Mouse (Mus musculus) hindbrain, embryonic 14.5 days (tissue): ENCODE measurements at regions not wholly inside any gene's neighbourhood (a gene's known extent, or its start where the extent isn't known, plus 50 kb on each side); places are given as distances from the start of the nearest gene placed in this dataset.

ENCODE experiments used
- ATAC-seq: fragments of 200-750 bp; cut with Nextera tagmentation; 2 replicates; pipeline ENCODE4 v1.8.0; 2017; ENCODE audit warnings: moderate number of reproducible peaks, mild to moderate bottlenecking, moderate TSS enrichment, moderate library complexity; ENCODE audit not compliant: low FRiP score
- DNase-seq: peaks from one replicate; pipeline ENCODE4 v3.0.0-alpha.2; 2015; ENCODE audit warnings: low spot score
- H3K27ac ChIP-seq: fragments of 300-500 bp; sonication (generic); 2 replicates; pipeline ENCODE4 v1.5.1; 2014; ENCODE audit warnings: mild to moderate bottlenecking, moderate library complexity
- H3K27me3 ChIP-seq: fragments of 300-500 bp; sonication (generic); 2 replicates; pipeline ENCODE4 v1.6.1; 2014; ENCODE audit warnings: mild to moderate bottlenecking, low read length, mixed read lengths; ENCODE audit not compliant: control insufficient read depth, insufficient read depth
- H3K36me3 ChIP-seq: fragments of 300-500 bp; sonication (generic); replicated peaks from 2 replicates; pipeline ENCODE4 v1.6.1; 2014; ENCODE audit not compliant: control insufficient read depth, insufficient read depth
- H3K4me1 ChIP-seq: fragments of 300-500 bp; sonication (generic); replicated peaks from 2 replicates; pipeline ENCODE4 v1.6.1; 2014; ENCODE audit warnings: antibody characterized with exemption, low read length, mixed read lengths; ENCODE audit not compliant: control insufficient read depth, insufficient read depth
- H3K4me2 ChIP-seq: fragments of 300-500 bp; sonication (generic); replicated peaks from 2 replicates; pipeline ENCODE4 v1.6.1; 2014; ENCODE audit warnings: mild to moderate bottlenecking, moderate library complexity
- H3K4me3 ChIP-seq: fragments of 300-500 bp; sonication (generic); replicated peaks from 2 replicates; pipeline ENCODE4 v1.5.1; 2014; ENCODE audit warnings: mild to moderate bottlenecking, low read length
- H3K9ac ChIP-seq: fragments of 300-500 bp; sonication (generic); 2 replicates; pipeline ENCODE4 v1.6.1; 2014
- H3K9me3 ChIP-seq: fragments of 300-500 bp; sonication (generic); 2 replicates; pipeline ENCODE4 v1.6.1; 2016; ENCODE audit warnings: low read length; ENCODE audit not compliant: control insufficient read depth
- WGBS: fragments of 180-500 bp; shearing (Covaris S2); extraction: QIAGEN DNeasy Blood & Tissue Kit; methylation state at CpG from one replicate; pipeline ENCODE4 v1.1.7; 2014; 5-methylcytosine and 5-hydroxymethylcytosine counted together

- no peak for ATAC-seq
- H3K27ac ChIP-seq = no peak overlapping the region
- no peaks in the 10 kb centered on the region for H3K9me3 ChIP-seq
- 67% methylated on average over 1 of the region's 1 CpGs for WGBS
- no peak overlapping the region for H3K4me3 ChIP-seq
- H3K27me3 ChIP-seq = no peaks in the 10 kb centered on the region
- no peak for DNase-seq
- H3K36me3 ChIP-seq = no peaks in the 10 kb centered on the region
- H3K4me2 ChIP-seq = no peak overlapping the region
- H3K4me1 ChIP-seq = no peaks in the 10 kb centered on the region
- no peak overlapping the region for H3K9ac ChIP-seq
These were observed 248.5 kb downstream of the Ankrd16 start for GRCm38 (mm10) chr2:12026220-12026619.

DNA sequence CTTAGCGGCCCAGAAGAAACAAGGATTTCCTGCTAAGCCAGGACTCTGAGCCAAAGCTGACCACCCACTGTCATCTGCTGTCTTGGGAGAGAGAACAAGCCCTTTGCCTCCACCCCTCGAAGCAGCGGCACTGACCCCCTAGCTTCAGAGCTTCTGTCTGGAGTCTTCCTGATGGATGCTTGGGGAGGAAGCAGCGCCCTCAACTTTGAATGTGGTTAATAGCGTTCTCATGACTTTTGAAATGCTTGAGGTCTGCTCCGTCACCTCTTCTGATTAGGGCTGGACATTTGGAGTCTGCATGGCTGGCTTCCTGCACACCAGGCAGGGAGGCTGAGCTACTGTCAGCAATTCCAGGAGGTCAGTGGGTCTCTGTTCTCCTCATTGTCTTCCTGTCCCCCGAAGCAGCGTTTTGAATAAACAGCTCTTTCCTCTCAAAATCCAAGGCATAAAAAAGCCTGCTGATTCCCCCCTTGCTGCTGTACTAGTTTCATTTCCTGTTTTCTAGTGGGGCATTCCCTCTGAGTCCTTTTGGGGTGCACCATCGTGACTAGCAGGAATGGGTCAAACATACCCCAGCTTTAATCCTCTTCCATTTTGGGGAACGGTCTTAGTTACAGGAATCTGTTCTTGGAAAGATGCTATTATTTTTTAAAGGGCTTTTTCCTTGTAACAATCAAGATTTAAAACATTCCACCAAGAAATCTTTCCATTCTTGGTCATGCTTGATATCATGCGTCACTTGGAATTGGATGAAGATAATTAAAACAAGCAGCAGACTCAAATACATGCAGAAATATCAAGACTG, 256.0 kb downstream of the Ankrd16 start:
- DNase-seq (no peak), ATAC-seq (no peak)
- Histone ChIP-seq H3K9me3 (no peaks in the 10 kb centered on the region), H3K36me3 (no peaks in the 10 kb centered on the region), H3K27me3 (no peaks in the 10 kb centered on the region), H3K4me2 (no peak overlapping the region; the same call in 1 of the 2 replicates), H3K4me1 (no peaks in the 10 kb centered on the region), H3K4me3 (no peak overlapping the region), H3K27ac (no peak overlapping the region), H3K9ac (no peak overlapping the region)
- WGBS = 73% methylated on average over 11 of the region's 11 CpGs

- Histone ChIP-seq H3K4me3 (no peak overlapping the region), H3K4me1 (no peaks in the 10 kb centered on the region), H3K36me3 (no peaks in the 10 kb centered on the region), H3K27me3 (no peaks in the 10 kb centered on the region), H3K9ac (no peak overlapping the region), H3K4me2 (no peak overlapping the region), H3K27ac (no peak overlapping the region), H3K9me3 (no peaks in the 10 kb centered on the region)
- ATAC-seq (no peak), DNase-seq (no peak)
- 77% methylated on average over 8 of the region's 8 CpGs for WGBS
These were observed 256.6 kb downstream of the Ankrd16 start for GRCm38 (mm10) chr2:12034323-12034585.

DNA sequence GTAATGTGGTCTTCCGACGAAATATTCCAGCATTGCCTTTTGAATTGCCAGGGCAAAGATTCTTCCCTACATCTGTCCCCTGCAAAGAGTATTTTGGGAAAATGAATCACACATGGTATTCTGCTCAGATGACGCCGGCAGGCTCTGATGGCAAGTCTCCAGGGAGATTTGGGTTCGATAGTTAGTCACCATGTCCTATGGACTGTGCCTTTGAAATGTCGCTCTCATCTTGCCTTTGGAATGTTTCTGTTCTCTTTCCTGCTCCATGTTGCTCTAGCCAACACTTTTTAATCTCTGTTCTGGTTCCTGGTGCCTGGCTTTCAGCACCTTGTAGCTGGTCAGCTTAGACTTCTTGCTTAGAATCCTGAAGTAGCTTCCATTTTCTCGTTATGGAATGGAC, 252.3 kb downstream of the Itga8 start:
- H3K4me3 ChIP-seq = no peak overlapping the region
- no peak overlapping the region for H3K9ac ChIP-seq
- H3K9me3 ChIP-seq = no peaks in the 10 kb centered on the region
- no peak overlapping the region for H3K27ac ChIP-seq
- no peaks in the 10 kb centered on the region for H3K4me1 ChIP-seq
- H3K36me3 ChIP-seq = no peaks in the 10 kb centered on the region
- DNase-seq (no peak), ATAC-seq (no peak)
- 78% methylated on average over 7 of the region's 7 CpGs for whole genome bisulfite sequencing
- no peak overlapping the region for H3K4me2 ChIP-seq
- no peaks in the 10 kb centered on the region for H3K27me3 ChIP-seq

DNA sequence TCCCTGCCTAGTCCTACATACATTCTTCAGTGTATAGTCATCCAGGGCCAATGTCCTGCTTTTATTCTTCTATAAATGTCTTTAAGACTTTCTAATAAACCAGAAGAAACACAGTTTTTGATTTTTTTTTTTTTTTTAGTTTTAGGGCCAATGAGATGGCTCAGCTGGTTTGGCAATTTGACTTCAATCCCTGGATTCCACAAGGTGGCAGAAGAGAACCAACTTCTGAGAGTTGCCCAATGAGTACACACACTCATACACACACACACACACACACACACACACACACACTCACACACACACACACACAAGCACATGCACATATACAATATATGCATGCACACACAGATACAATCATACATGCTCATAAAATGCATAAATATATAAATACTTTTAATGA, 251.8 kb downstream of the Itga8 start:
- no peaks in the 10 kb centered on the region for H3K4me1 ChIP-seq
- H3K9ac ChIP-seq = no peak overlapping the region
- H3K4me2 ChIP-seq = no peak overlapping the region
- H3K27me3 ChIP-seq = no peaks in the 10 kb centered on the region
- no peak overlapping the region for H3K27ac ChIP-seq
- no peaks in the 10 kb centered on the region for H3K36me3 ChIP-seq
- ATAC-seq (no peak), DNase-seq (peak; percentile 63)
- H3K4me3 ChIP-seq = no peak overlapping the region
- no peaks in the 10 kb centered on the region for H3K9me3 ChIP-seq

DNA sequence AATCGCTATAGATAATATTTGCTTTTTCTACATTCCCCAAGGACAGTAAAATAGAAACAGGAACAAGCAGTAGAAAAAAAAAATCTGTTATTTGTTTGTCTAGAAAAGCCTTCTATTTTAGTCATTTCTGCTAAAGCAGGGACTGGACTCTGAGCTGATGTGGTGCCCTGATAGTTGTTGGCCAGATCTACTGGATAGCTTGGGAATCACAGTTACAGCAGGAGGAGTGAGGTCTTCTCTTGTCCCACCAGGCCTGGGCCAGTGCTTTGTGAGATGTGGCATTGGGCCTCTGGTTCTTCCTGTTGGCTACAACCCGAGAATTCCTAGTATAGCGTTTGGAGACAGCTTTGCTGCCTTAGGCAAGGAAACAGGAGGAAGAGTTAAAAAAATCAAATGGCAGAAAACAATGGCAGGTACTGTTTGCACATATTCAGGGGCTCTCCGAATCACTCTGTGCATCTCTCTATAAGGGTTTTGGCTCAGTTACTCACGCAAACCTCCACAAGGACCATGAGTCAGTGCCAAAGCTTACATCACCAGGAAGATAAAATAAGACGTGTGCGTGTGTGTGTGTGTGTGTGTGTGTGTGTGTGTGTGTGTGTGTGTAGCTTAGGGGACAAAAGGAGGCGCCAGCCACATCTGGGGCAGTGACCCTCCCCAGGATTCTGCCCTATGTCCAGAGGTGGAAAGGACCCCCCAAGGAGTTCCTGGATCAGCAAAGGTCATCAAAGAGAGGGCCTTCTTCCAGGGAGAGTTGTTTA, 248.1 kb downstream of the Itga8 start:
- Histone ChIP-seq H3K9me3 (no peaks in the 10 kb centered on the region), H3K36me3 (no peaks in the 10 kb centered on the region), H3K27ac (no peak overlapping the region), H3K27me3 (no peaks in the 10 kb centered on the region), H3K4me3 (no peak overlapping the region), H3K4me1 (no peaks in the 10 kb centered on the region), H3K9ac (no peak overlapping the region), H3K4me2 (no peak overlapping the region)
- 58% methylated on average over 8 of the region's 8 CpGs for WGBS
- ATAC-seq (no peak), DNase-seq (no peak)

- no peaks in the 10 kb centered on the region for H3K4me1 ChIP-seq
- H3K27ac ChIP-seq = no peak overlapping the region
- H3K36me3 ChIP-seq = no peaks in the 10 kb centered on the region
- H3K9me3 ChIP-seq = no peaks in the 10 kb centered on the region
- no peak overlapping the region for H3K4me2 ChIP-seq
- H3K27me3 ChIP-seq = no peaks in the 10 kb centered on the region
- no peak overlapping the region for H3K9ac ChIP-seq
- no peak overlapping the region for H3K4me3 ChIP-seq
- 15% methylated on average over 3 of the region's 3 CpGs for WGBS
- ATAC-seq = no peak
- DNase-seq = no peak
These were observed 247.6 kb downstream of the Itga8 start for GRCm38 (mm10) chr2:12054165-12054500.
